8 mouse cellular contexts compared by ENCODE assay signal in genomic region chr2:155512479-155512878, GRCm38 (mm10). TPM values are rescaled to one million over a fixed set of nuclear protein-coding genes. Genes with fewer than 3 reads are reported as not detected.
DNase-seq lines count a peak whose midpoint lies in the region; ATAC-seq lines count a peak whose summit lies in the region.

No protein-coding gene starts in this region.

- no peak overlapping the region for H3K4me2 ChIP-seq in embryonic facial prominence, embryonic 11.5 days (ENCODE audit: low read depth, low read length)

- peaks cover 3% of the 10 kb centered on the region; the same call in 1 of the 2 replicates for H3K27me3 ChIP-seq in embryonic facial prominence, embryonic 11.5 days (ENCODE audit: control insufficient read depth, insufficient read depth, low read length)

- H3K36me3 ChIP-seq in embryonic facial prominence, embryonic 11.5 days (replicated peaks; ENCODE audit: control insufficient read depth, insufficient read depth, low read depth, low read length), result no peaks in the 10 kb centered on the region

- H3K4me3 ChIP-seq in embryonic facial prominence, embryonic 11.5 days (ENCODE audit: low read depth, low read length), result no peak overlapping the region

- no peak overlapping the region for H3K27ac ChIP-seq in embryonic facial prominence, embryonic 11.5 days (replicated peaks; ENCODE audit: low read depth, low read length)

- WGBS in embryonic facial prominence, embryonic 11.5 days, result 44% methylated on average over 4 of the region's 4 CpGs

- H3K9ac ChIP-seq in embryonic facial prominence, embryonic 11.5 days (replicated peaks; ENCODE audit: low read length), result no peak overlapping the region

- DNase-seq in adrenal gland, adult (ENCODE audit: inconsistent age in 2 of 2, low spot score in 1 of 2), result peak; percentile 70 to 83
- DNase-seq in adrenal gland, postnatal 4 days (ENCODE audit: low spot score in 2 of 2), result no peak
- peak; percentile 32 for DNase-seq in 3134 (ENCODE audit: extremely low read depth, insufficient read length, low spot score)
- DNase-seq in adrenal gland, postnatal 10 days, result peak; percentile 74
- peak; percentile 67 for DNase-seq in embryonic facial prominence, embryonic 11.5 days (ENCODE audit: low spot score)
- DNase-seq in hindlimb bud, embryonic 11.5 days (ENCODE audit: extremely low spot score, low read depth, low spot score), result peak; percentile 12
- DNase-seq in spleen, postnatal 10 days (ENCODE audit: low spot score in 2 of 2), result peak; percentile 25 to 72

- no peaks in the 10 kb centered on the region for H3K9me3 ChIP-seq in embryonic facial prominence, embryonic 11.5 days (replicated peaks; ENCODE audit: control insufficient read depth, low read length)

- no peaks in the 10 kb centered on the region; the same call in 1 of the 2 replicates for H3K4me1 ChIP-seq in embryonic facial prominence, embryonic 11.5 days (ENCODE audit: control insufficient read depth, insufficient read depth, low read length)

- ATAC-seq in embryonic facial prominence, embryonic 11.5 days (replicated peaks; ENCODE audit: insufficient number of reproducible peaks, low FRiP score, low TSS enrichment, low read depth), result no peak
- ATAC-seq in megakaryocyte progenitor cell, adult 5-6 weeks (replicated peaks; ENCODE audit: poor library complexity), result peak; percentile 78

RNA-seq across cellular contexts. Expression of gene Acss2, which starts 5.3 kb away (rescaled TPM):
- 10 to 100 TPM; 20.5 to 26.1 TPM for total RNA-seq in adrenal gland, postnatal 4 days (2021)
- 10 to 100 TPM; 26.5 to 40.9 TPM for total RNA-seq in adrenal gland, postnatal 10 days (2021)
- 14.3 and 16.6 TPM in 2 replicates for polyA plus RNA-seq in embryonic facial prominence, embryonic 11.5 days (2014; fragmentation: Nextera tagmentation; extraction: Ambion mirVana)
- total RNA-seq in megakaryocyte progenitor cell, adult 5-6 weeks (2015), result 3.6 and 8.0 TPM in 2 replicates
- 3.0 and 6.5 TPM in 2 replicates for total RNA-seq in megakaryocyte progenitor cell, adult 5-6 weeks (2017)

RNA-seq across cellular contexts. Expression of gene Ggt7, which starts 5.6 kb away (rescaled TPM):
- total RNA-seq in adrenal gland, postnatal 4 days (2021), result 1 to 10 TPM; 7.5 to 8.2 TPM
- total RNA-seq in adrenal gland, postnatal 10 days (2021), result 1 to 10 TPM; 4.4 to 6.9 TPM
- 3.1 and 4.3 TPM in 2 replicates for polyA plus RNA-seq in embryonic facial prominence, embryonic 11.5 days (2014; fragmentation: Nextera tagmentation; extraction: Ambion mirVana)
- total RNA-seq in megakaryocyte progenitor cell, adult 5-6 weeks (2015), result not detected in 2 replicates
- not detected in 2 replicates for total RNA-seq in megakaryocyte progenitor cell, adult 5-6 weeks (2017)

RNA-seq across cellular contexts. Expression of gene Ncoa6, which starts 38.8 kb away (rescaled TPM):
- 10 to 100 TPM; 54.8 to 65.8 TPM for total RNA-seq in adrenal gland, postnatal 4 days (2021)
- total RNA-seq in adrenal gland, postnatal 10 days (2021), result 10 to 100 TPM; 33.1 to 44.6 TPM
- 27.7 and 28.6 TPM in 2 replicates for polyA plus RNA-seq in embryonic facial prominence, embryonic 11.5 days (2014; fragmentation: Nextera tagmentation; extraction: Ambion mirVana)
- 58.3 and 61.2 TPM in 2 replicates for total RNA-seq in megakaryocyte progenitor cell, adult 5-6 weeks (2015)
- 12.4 and 15.4 TPM in 2 replicates for total RNA-seq in megakaryocyte progenitor cell, adult 5-6 weeks (2017)

Comparison
In these comparisons a context has a peak if more than half of its experiments do, and no peak if none do; other contexts are left out.
1. DNase-seq: peak in adrenal gland, adult (2 of 2), 3134 (single experiment), adrenal gland, postnatal 10 days (single experiment), embryonic facial prominence, embryonic 11.5 days (single experiment), hindlimb bud, embryonic 11.5 days (single experiment) and spleen, postnatal 10 days (2 of 2); none in adrenal gland, postnatal 4 days (0 of 2).
2. RNA of gene Ggt7, which starts 5.6 kb away (total RNA-seq): 7.5 to 8.2 TPM in adrenal gland, postnatal 4 days and 4.4 to 6.9 TPM in adrenal gland, postnatal 10 days; not detected in megakaryocyte progenitor cell, adult 5-6 weeks; every median in the first group is over 4 times any median in the second.